Mouse (Mus musculus) adrenal gland (tissue): ENCODE results near the gene Akap3.

Source experiments
- intact Hi-C: fragments of 180-260 bp; cut with DNase I; formaldehyde crosslinking; loops from one replicate; pipeline ENCODE4 v1.15.1; 2025
- long read RNA-seq, 2 experiments: library from polyadenylated mRNA; unstranded; transcript quantifications; one replicate each; pipeline ENCODE4 v2.0.0; 2020; ENCODE audit warnings: borderline replicate concordance in 1 of 2; ENCODE audit not compliant: insufficient replicate concordance in 1 of 2

Akap3 gene
- long read RNA-seq, experiment 1: 0 reads
- long read RNA-seq, experiment 2: 0 reads

GRCm38 (mm10) chr6:126852881-126853280, at the start of gene Akap3:
Gene Akap3 (plus strand): TSS chr6:126853098.
- intact Hi-C loops: no loop called here

GRCm38 (mm10) chr6:126806783-126807182, 46.1 kb upstream of the Akap3 start:
- intact Hi-C loops: no loop called here

- intact Hi-C loops: no loop called here
Observed at GRCm38 (mm10) chr6:126808134-126808533, 44.8 kb upstream of the Akap3 start.

- intact Hi-C loops: no loop called here
Observed at GRCm38 (mm10) chr6:126808561-126808960, 44.3 kb upstream of the Akap3 start.

GRCm38 (mm10) chr6:126811481-126811880, 41.4 kb upstream of the Akap3 start:
- intact Hi-C loops: no loop called here

- intact Hi-C loops: no loop called here
Observed at GRCm38 (mm10) chr6:126815206-126815750, 37.6 kb upstream of the Akap3 start.

GRCm38 (mm10) chr6:126816338-126816737, 36.6 kb upstream of the Akap3 start:
- intact Hi-C loops: no loop called here

GRCm38 (mm10) chr6:126823087-126823486, 29.8 kb upstream of the Akap3 start:
- intact Hi-C loops: no loop called here

GRCm38 (mm10) chr6:126836628-126837027, 16.3 kb upstream of the Akap3 start:
- intact Hi-C loops: no loop called here

- intact Hi-C loops: loop anchor here (2.0 kb wide), 1 partner anchor 92 kb away; no protein-coding TSS in a partner anchor
Observed at GRCm38 (mm10) chr6:126848712-126849704, 3.9 kb upstream of the Akap3 start, which contains the start of gene Ndufa9. Gene Ndufa9 (minus strand): TSS chr6:126849136.

- intact Hi-C loops: no loop called here
Observed at GRCm38 (mm10) chr6:126877118-126877517, 24.2 kb downstream of the Akap3 start.

- intact Hi-C loops: no loop called here
Observed at GRCm38 (mm10) chr6:126907378-126907777, 54.5 kb downstream of the Akap3 start.

GRCm38 (mm10) chr6:126907876-126908275, 55.0 kb downstream of the Akap3 start:
- intact Hi-C loops: no loop called here

- intact Hi-C loops: no loop called here
Observed at GRCm38 (mm10) chr6:126910727-126911126, 57.8 kb downstream of the Akap3 start.

GRCm38 (mm10) chr6:126914928-126915327, 62.0 kb downstream of the Akap3 start:
- intact Hi-C loops: no loop called here

- intact Hi-C loops: no loop called here
Observed at GRCm38 (mm10) chr6:126921111-126921881, 68.4 kb downstream of the Akap3 start, which contains the start of gene Dyrk4. Gene Dyrk4 (minus strand): TSS chr6:126921839.
